In genomic region chr10:63786390-63786789, GRCm38 (mm10) we compare ENCODE assay signal across 29 mouse cellular contexts.
"Had no signal": no experiment of that assay in that cellular context is flagged by ENCODE, and none has a peak within 500 bp of the region (broad histone marks: within the 10 kb centered on the region; RNA-seq: fewer than 3 reads in every experiment).

No protein-coding gene starts in this region.

- H3K4me2 ChIP-seq: embryonic facial prominence, embryonic 12.5 days; embryonic facial prominence, embryonic 13.5 days; embryonic facial prominence, embryonic 15.5 days; forebrain, embryonic 12.5 days; forebrain, embryonic 13.5 days; forebrain, embryonic 15.5 days had no signal

- DNase-seq: cerebellum, adult 18-20 months; cerebellum, adult 2 months; cerebellum, adult 8-10 months; cerebellum, adult 9-10 months; cerebellum, adult 9-11 months; cerebellum, postnatal 10 days; cerebellum, postnatal 14 days; cerebellum, postnatal 25 days; cerebellum, postnatal 36 days; embryo, embryonic 11 days; forebrain, postnatal 0 days; gastrocnemius, adult 2 months; gastrocnemius, postnatal 10 days; gastrocnemius, postnatal 14 days; gastrocnemius, postnatal 25 days; gastrocnemius, postnatal 36 days; heart, adult 11 months; heart, adult 18-20 months; heart, adult 2 months had no signal

- ATAC-seq: forebrain, embryonic 13.5 days; forebrain, embryonic 14.5 days; forebrain, embryonic 15.5 days; forebrain, embryonic 16.5 days; forebrain, postnatal 0 days had no signal

- H3K4me3 ChIP-seq: embryonic facial prominence, embryonic 12.5 days; embryonic facial prominence, embryonic 13.5 days; embryonic facial prominence, embryonic 15.5 days; erythroblast, embryonic 14.5 days; forebrain, embryonic 10.5 days; forebrain, embryonic 12.5 days; forebrain, embryonic 13.5 days; forebrain, embryonic 15.5 days; gastrocnemius, adult 2 months; heart, adult 2 months had no signal

- H3K27ac ChIP-seq: embryonic facial prominence, embryonic 12.5 days; embryonic facial prominence, embryonic 13.5 days; embryonic facial prominence, embryonic 15.5 days; forebrain, embryonic 10.5 days; forebrain, embryonic 12.5 days; forebrain, embryonic 13.5 days; forebrain, embryonic 15.5 days; gastrocnemius, adult 2 months; heart, adult 2 months had no signal

- H3K27me3 ChIP-seq: embryonic facial prominence, embryonic 12.5 days; embryonic facial prominence, embryonic 13.5 days; embryonic facial prominence, embryonic 15.5 days; forebrain, embryonic 12.5 days; forebrain, embryonic 13.5 days; forebrain, embryonic 15.5 days had no signal

- H3K36me3 ChIP-seq: embryonic facial prominence, embryonic 12.5 days; embryonic facial prominence, embryonic 13.5 days; embryonic facial prominence, embryonic 15.5 days; forebrain, embryonic 10.5 days; forebrain, embryonic 12.5 days; forebrain, embryonic 15.5 days had no signal

- H3K9ac ChIP-seq: embryonic facial prominence, embryonic 12.5 days; embryonic facial prominence, embryonic 13.5 days; embryonic facial prominence, embryonic 15.5 days; forebrain, embryonic 12.5 days; forebrain, embryonic 13.5 days; forebrain, embryonic 15.5 days; forebrain, postnatal 0 days had no signal

- H3K4me1 ChIP-seq: embryonic facial prominence, embryonic 12.5 days; embryonic facial prominence, embryonic 13.5 days; embryonic facial prominence, embryonic 15.5 days; forebrain, embryonic 10.5 days; forebrain, embryonic 12.5 days; forebrain, embryonic 13.5 days; forebrain, embryonic 15.5 days had no signal

- H3K9me3 ChIP-seq: embryonic facial prominence, embryonic 12.5 days; embryonic facial prominence, embryonic 13.5 days; embryonic facial prominence, embryonic 15.5 days; forebrain, embryonic 10.5 days; forebrain, embryonic 12.5 days; forebrain, embryonic 13.5 days; forebrain, embryonic 15.5 days had no signal
